Mouse (Mus musculus): Measurements from ENCODE around the gene Myrfl. TPM values are rescaled to one million over a fixed set of nuclear protein-coding genes. Genes with fewer than 3 reads are reported as not detected.

The Myrfl gene
- total RNA-seq, 2 experiments from 2014 or later: 0.40 to 0.46 TPM

- intact Hi-C loops (cut with DNase I): no loop called here
- DNase-seq (ENCODE audit: low spot score in 2 of 2): no peak
These were observed 163.1 kb downstream of the Myrfl start for GRCm38 (mm10) chr10:116733651-116734050.

- intact Hi-C loops (cut with DNase I): no loop called here
These were observed 166.6 kb downstream of the Myrfl start for GRCm38 (mm10) chr10:116730033-116730652.

GRCm38 (mm10) chr10:116728860-116729259, 167.9 kb downstream of the Myrfl start:
- no peak for DNase-seq (ENCODE audit: low spot score in 2 of 2)
- intact Hi-C loops (cut with DNase I): no loop called here

More at GRCm38 (mm10) chr10:116730033-116730652, 166.6 kb downstream of the Myrfl start:
- DNase-seq (ENCODE audit: low spot score in 2 of 2): no peak

GRCm38 (mm10) chr10:116727702-116728298, 168.9 kb downstream of the Myrfl start:
- intact Hi-C loops (cut with DNase I): no loop called here
- no peak for DNase-seq (ENCODE audit: low spot score in 2 of 2)

Other genes with a start within 250 kb of the Myrfl start
- gene Rab3ip, start 53.9 kb upstream of the Myrfl start, total RNA-seq (2021): 10 to 100 TPM; 43.8 to 47.5 TPM
- not detected for gene Gm10271, start 75.7 kb upstream of the Myrfl start, total RNA-seq (2021)
- gene Best3, start 89.4 kb upstream of the Myrfl start, total RNA-seq (2021): under 1 TPM; 0.20 to 0.40 TPM
- not detected for gene Lrrc10, start 148.4 kb upstream of the Myrfl start, total RNA-seq (2021)
- 100 to 1,000 TPM; 186 to 187 TPM for gene Cct2, start 166.9 kb upstream of the Myrfl start, total RNA-seq (2021)